Mouse (Mus musculus) heart, postnatal 10 days (tissue): ENCODE data around the gene Nutm1. TPM values are rescaled to one million over a fixed set of nuclear protein-coding genes. Genes with fewer than 3 reads are reported as not detected.
A peak's percentile ranks its signal among the peaks of the same experiment; 100 is the strongest.
"Not testable (repeated sequence)": the region's sequence is repeated elsewhere in the genome, so short reads cannot be mapped to it uniquely, and the experiment has no call there.

ENCODE experiments used
- DNase-seq, 2 experiments: peaks; one replicate each; pipeline ENCODE4 v3.0.0; 2021
- intact Hi-C: fragments of 180-260 bp; cut with DNase I; formaldehyde crosslinking; loops from one replicate; pipeline ENCODE4 v1.15.1; 2025
- total RNA-seq, 2 experiments: library from RNA; stranded (reverse); gene quantifications; 2 replicates each; pipeline ENCODE4 v1.2.3; 2021

Nutm1 gene
- total RNA-seq: not detected

GRCm38 (mm10) chr2:112259241-112259962 is at the start of gene Nutm1:
Nutm1 (minus strand) TSS chr2:112259291.
- DNase-seq: no peak
- intact Hi-C loops: loop anchor here (5.0 kb wide), 1 partner anchor 62 kb away; no protein-coding TSS in a partner anchor

GRCm38 (mm10) chr2:112308671-112309070 is 49.6 kb upstream of the Nutm1 start:
- intact Hi-C loops: loop anchor here (2.0 kb wide), 1 partner anchor 42 kb away; the partner anchor contains the start of gene Gm21985
- no peak for DNase-seq

GRCm38 (mm10) chr2:112298221-112298620 is 39.1 kb upstream of the Nutm1 start:
- intact Hi-C loops: no loop called here
- DNase-seq: no peak

- intact Hi-C loops: no loop called here
- peak in 1 of 2 experiments; percentile 28 for DNase-seq
Measured at GRCm38 (mm10) chr2:112296211-112296610, 37.1 kb upstream of the Nutm1 start.

- DNase-seq: no peak
Measured at GRCm38 (mm10) chr2:112292823-112293222, 33.7 kb upstream of the Nutm1 start.

GRCm38 (mm10) chr2:112289507-112289906 is 30.4 kb upstream of the Nutm1 start:
- intact Hi-C loops: no loop called here
- DNase-seq: no peak

More at GRCm38 (mm10) chr2:112292823-112293222, 33.7 kb upstream of the Nutm1 start:
- intact Hi-C loops: no loop called here

- intact Hi-C loops: no loop called here
- DNase-seq: no peak
Measured at GRCm38 (mm10) chr2:112287059-112287458, 28.0 kb upstream of the Nutm1 start.

- intact Hi-C loops, DNase-seq: not testable (repeated sequence)
Measured at GRCm38 (mm10) chr2:112286062-112286461, 27.0 kb upstream of the Nutm1 start.

- no peak for DNase-seq
- intact Hi-C loops: no loop called here
Measured at GRCm38 (mm10) chr2:112285031-112285390, 25.9 kb upstream of the Nutm1 start.

- intact Hi-C loops: no loop called here
- DNase-seq: peak; percentile 69 to 71
Measured at GRCm38 (mm10) chr2:112284363-112285030, 25.4 kb upstream of the Nutm1 start.

GRCm38 (mm10) chr2:112282846-112283245 is 23.8 kb upstream of the Nutm1 start:
- DNase-seq: no peak
- intact Hi-C loops: no loop called here

- intact Hi-C loops: no loop called here
- DNase-seq: no peak
Measured at GRCm38 (mm10) chr2:112276870-112277269, 17.8 kb upstream of the Nutm1 start.

- intact Hi-C loops: no loop called here
- no peak for DNase-seq
Measured at GRCm38 (mm10) chr2:112273474-112273873, 14.4 kb upstream of the Nutm1 start.

- DNase-seq: no peak
- intact Hi-C loops: no loop called here
Measured at GRCm38 (mm10) chr2:112272909-112273308, 13.8 kb upstream of the Nutm1 start.

GRCm38 (mm10) chr2:112270011-112270410 is 10.9 kb upstream of the Nutm1 start:
- DNase-seq: peak; percentile 36 to 51
- intact Hi-C loops: no loop called here

GRCm38 (mm10) chr2:112267547-112268269 is 8.6 kb upstream of the Nutm1 start:
- DNase-seq: no peak
- intact Hi-C loops: loop anchor here (2.0 to 10.0 kb wide), 3 partner anchors 41 to 187 kb away; partner anchors contain the start of gene Emc7

- intact Hi-C loops: loop anchor here (2.0 to 10.0 kb wide), 3 partner anchors 42 to 188 kb away; partner anchors contain the start of gene Emc7
- DNase-seq: peak; percentile 53 to 56
Measured at GRCm38 (mm10) chr2:112266780-112267179, 7.7 kb upstream of the Nutm1 start.

- DNase-seq: peak; percentile 73 to 80
- intact Hi-C loops: loop anchor here (2.0 to 10.0 kb wide), 3 partner anchors 43 to 189 kb away; partner anchors contain the start of gene Emc7
Measured at GRCm38 (mm10) chr2:112266242-112266592, 7.1 kb upstream of the Nutm1 start, which contains the start of gene Gm21985. Gm21985 (plus strand) TSS chr2:112266314.

- intact Hi-C loops: loop anchor here (2.0 to 10.0 kb wide), 3 partner anchors 43 to 189 kb away; partner anchors contain the start of gene Emc7
- peak; percentile 94 to 95 for DNase-seq
Measured at GRCm38 (mm10) chr2:112265448-112266241, 6.6 kb upstream of the Nutm1 start, which contains the start of gene Slc12a6. Slc12a6 (plus strand) TSS chr2:112265825.

- DNase-seq: no peak
- intact Hi-C loops: loop anchor here (5.0 to 10.0 kb wide), 2 partner anchors 190 to 228 kb away; partner anchors contain the start of genes Aven and Emc7
Measured at GRCm38 (mm10) chr2:112264364-112264763, 5.3 kb upstream of the Nutm1 start.
